Mouse (Mus musculus) E14TG2a.4 (cell line): ENCODE results near the gene Ebf3.

ENCODE experiments used
- H3K27me3 ChIP-seq: 2 replicates; pipeline ENCODE4 v1.6.1; 2014; ENCODE audit warnings: low read length, control low read depth; ENCODE audit not compliant: insufficient read depth
- H3K36me3 ChIP-seq: 2 replicates; pipeline ENCODE4 v1.6.1; 2014; ENCODE audit warnings: low read length, control low read depth; ENCODE audit not compliant: insufficient read depth
- H3K4me1 ChIP-seq: replicated peaks from 2 replicates; pipeline ENCODE4 v1.6.1; 2014; ENCODE audit warnings: low read depth, low read length, control low read depth
- H3K4me3 ChIP-seq: replicated peaks from 2 replicates; pipeline ENCODE4 v1.5.1; 2014; ENCODE audit warnings: mild to moderate bottlenecking, low read length
- H3K9me3 ChIP-seq: 2 replicates; pipeline ENCODE4 v1.6.1; 2014; ENCODE audit warnings: low read length, control low read depth
- CTCF ChIP-seq: conservative IDR thresholded peaks from 2 replicates; pipeline ENCODE4 v1.5.1; 2014; ENCODE audit warnings: low read length
- NANOG ChIP-seq: IDR thresholded peaks from 2 replicates; pipeline ENCODE4 v1.6.1; 2014; ENCODE audit warnings: borderline replicate concordance, low read length, mixed read lengths
- POU5F1 ChIP-seq: IDR thresholded peaks from 2 replicates; pipeline ENCODE4 v1.6.1; 2014; ENCODE audit warnings: low read length, borderline replicate concordance

Gene Ebf3

GRCm38 (mm10) chr7:137209688-137210345, 104.4 kb downstream of the Ebf3 start:
- Histone ChIP-seq H3K4me3 (no peak overlapping the region), H3K9me3 (no peaks in the 10 kb centered on the region), H3K36me3 (no peaks in the 10 kb centered on the region), H3K4me1 (no peaks in the 10 kb centered on the region), H3K27me3 (no peaks in the 10 kb centered on the region)
- TF ChIP-seq NANOG (no peak), POU5F1 (no peak), CTCF (no peak)

- TF ChIP-seq NANOG = no peak
- no peak for TF ChIP-seq CTCF
- no peak for TF ChIP-seq POU5F1
- H3K4me1 ChIP-seq = no peaks in the 10 kb centered on the region
- H3K27me3 ChIP-seq = no peaks in the 10 kb centered on the region; the same call in 1 of the 2 replicates
- H3K4me3 ChIP-seq = no peak overlapping the region
- H3K36me3 ChIP-seq = no peaks in the 10 kb centered on the region
- H3K9me3 ChIP-seq = no peaks in the 10 kb centered on the region
Measured at GRCm38 (mm10) chr7:137208556-137208955, 105.7 kb downstream of the Ebf3 start.

- Histone ChIP-seq H3K4me1 (no peaks in the 10 kb centered on the region), H3K9me3 (no peaks in the 10 kb centered on the region), H3K4me3 (no peak overlapping the region), H3K27me3 (no peaks in the 10 kb centered on the region; the same call in 1 of the 2 replicates), H3K36me3 (no peaks in the 10 kb centered on the region)
- TF ChIP-seq NANOG (no peak), CTCF (no peak), POU5F1 (no peak)
Measured at GRCm38 (mm10) chr7:137206770-137207285, 107.4 kb downstream of the Ebf3 start.

GRCm38 (mm10) chr7:137199533-137199932, 114.7 kb downstream of the Ebf3 start:
- no peak for TF ChIP-seq NANOG
- no peak for TF ChIP-seq POU5F1
- TF ChIP-seq CTCF = no peak
- peaks cover 43% of the 10 kb centered on the region for H3K27me3 ChIP-seq
- no peaks in the 10 kb centered on the region for H3K36me3 ChIP-seq
- no peak overlapping the region for H3K4me3 ChIP-seq
- no peaks in the 10 kb centered on the region for H3K9me3 ChIP-seq
- H3K4me1 ChIP-seq = peaks cover 5% of the 10 kb centered on the region

GRCm38 (mm10) chr7:137198921-137199320, 115.3 kb downstream of the Ebf3 start:
- Histone ChIP-seq H3K4me3 (no peak overlapping the region), H3K9me3 (no peaks in the 10 kb centered on the region), H3K27me3 (peaks cover 43% of the 10 kb centered on the region), H3K36me3 (no peaks in the 10 kb centered on the region), H3K4me1 (peaks cover 5% of the 10 kb centered on the region)
- TF ChIP-seq CTCF (no peak), NANOG (no peak), POU5F1 (no peak)

GRCm38 (mm10) chr7:137197118-137198030, 116.9 kb downstream of the Ebf3 start:
- Histone ChIP-seq H3K4me1 (peaks cover 5% of the 10 kb centered on the region), H3K9me3 (no peaks in the 10 kb centered on the region)
- TF ChIP-seq POU5F1 = no peak
- TF ChIP-seq NANOG = no peak
- TF ChIP-seq CTCF = no peak

GRCm38 (mm10) chr7:137196536-137196935, 117.7 kb downstream of the Ebf3 start:
- no peaks in the 10 kb centered on the region for H3K36me3 ChIP-seq
- H3K4me1 ChIP-seq = peaks cover 5% of the 10 kb centered on the region
- H3K4me3 ChIP-seq = no peak overlapping the region
- H3K9me3 ChIP-seq = no peaks in the 10 kb centered on the region
- H3K27me3 ChIP-seq = peaks cover 47% of the 10 kb centered on the region
- no peak for TF ChIP-seq POU5F1

More at GRCm38 (mm10) chr7:137197118-137198030, 116.9 kb downstream of the Ebf3 start:
- H3K4me3 ChIP-seq = no peak overlapping the region
- peaks cover 47% of the 10 kb centered on the region for H3K27me3 ChIP-seq
- no peaks in the 10 kb centered on the region for H3K36me3 ChIP-seq

- H3K4me3 ChIP-seq = no peak overlapping the region
- no peak for TF ChIP-seq POU5F1
- no peak for TF ChIP-seq CTCF
- no peak for TF ChIP-seq NANOG
- H3K4me1 ChIP-seq = no peaks in the 10 kb centered on the region
- no peaks in the 10 kb centered on the region for H3K36me3 ChIP-seq
- H3K9me3 ChIP-seq = no peaks in the 10 kb centered on the region
- H3K27me3 ChIP-seq = peaks cover 13% of the 10 kb centered on the region
Measured at GRCm38 (mm10) chr7:137192776-137193278, 121.4 kb downstream of the Ebf3 start.
